Mouse (Mus musculus): ENCODE measurements around the gene Zfp568. TPM values are rescaled to one million over a fixed set of nuclear protein-coding genes. Genes with fewer than 3 reads are reported as not detected.

Gene Zfp568
- polyA plus RNA-seq, 1 experiment from 2014 or later, result 17.2 TPM

- H3K9me3 ChIP-seq, result no peaks in the 10 kb centered on the region
- H3K27me3 ChIP-seq (replicated peaks), result no peaks in the 10 kb centered on the region
- H3K4me3 ChIP-seq, result no peak overlapping the region
- no peaks in the 10 kb centered on the region for H3K4me1 ChIP-seq
- no peak overlapping the region for H3K27ac ChIP-seq (replicated peaks)
- no peak overlapping the region for H3K4me2 ChIP-seq
- H3K36me3 ChIP-seq, result peaks cover 97% of the 10 kb centered on the region
- no peak overlapping the region for H3K9ac ChIP-seq
- no peak for ATAC-seq (ENCODE audit: extremely low read depth, insufficient number of reproducible peaks, low FRiP score, low TSS enrichment)
- 92% methylated on average over 9 of the region's 9 CpGs for WGBS
Observed at GRCm38 (mm10) chr7:30023324-30023723, 39.6 kb downstream of the Zfp568 start.

GRCm38 (mm10) chr7:30023800-30024199, 40.0 kb downstream of the Zfp568 start:
- 54% methylated on average over 8 of the region's 8 CpGs for WGBS
- no peak overlapping the region for H3K27ac ChIP-seq (replicated peaks)
- H3K36me3 ChIP-seq, result peaks cover 97% of the 10 kb centered on the region
- H3K9ac ChIP-seq, result no peak overlapping the region
- no peaks in the 10 kb centered on the region for H3K4me1 ChIP-seq
- no peak for ATAC-seq (ENCODE audit: extremely low read depth, insufficient number of reproducible peaks, low FRiP score, low TSS enrichment)
- no peak overlapping the region for H3K4me2 ChIP-seq
- H3K27me3 ChIP-seq (replicated peaks), result no peaks in the 10 kb centered on the region
- H3K4me3 ChIP-seq, result no peak overlapping the region
- H3K9me3 ChIP-seq, result no peaks in the 10 kb centered on the region

- H3K4me3 ChIP-seq, result no peak overlapping the region
Observed at GRCm38 (mm10) chr7:30025358-30025757, 41.6 kb downstream of the Zfp568 start.

DNA sequence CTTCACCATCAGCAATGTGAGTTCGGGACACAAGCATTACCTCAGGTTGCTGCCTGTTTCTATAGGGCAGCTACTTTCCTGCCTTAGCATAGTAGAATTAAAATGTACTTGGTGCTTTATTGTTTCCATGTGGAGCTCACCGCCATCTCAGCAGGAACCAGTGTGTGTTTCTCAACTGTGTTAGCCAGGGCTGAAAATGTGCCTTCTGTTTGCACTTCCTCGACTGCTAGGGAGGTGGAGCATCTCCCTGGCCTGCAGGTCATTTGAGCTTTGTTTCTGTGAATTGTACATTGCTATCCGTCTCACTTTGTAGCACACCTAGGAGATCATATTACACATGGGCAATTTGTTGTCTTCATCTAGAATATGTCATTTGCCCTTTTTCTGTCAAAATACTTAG, 43.6 kb downstream of the Zfp568 start:
- no peak overlapping the region for H3K27ac ChIP-seq (replicated peaks)
- H3K9ac ChIP-seq, result no peak overlapping the region
- H3K4me3 ChIP-seq, result no peak overlapping the region
- peaks cover 62% of the 10 kb centered on the region for H3K36me3 ChIP-seq
- ATAC-seq (ENCODE audit: extremely low read depth, insufficient number of reproducible peaks, low FRiP score, low TSS enrichment), result no peak
- no peak overlapping the region for H3K4me2 ChIP-seq
- no peaks in the 10 kb centered on the region for H3K27me3 ChIP-seq (replicated peaks)
- H3K4me1 ChIP-seq, result no peaks in the 10 kb centered on the region
- WGBS, result 79% methylated on average over 4 of the region's 4 CpGs
- H3K9me3 ChIP-seq, result no peaks in the 10 kb centered on the region

More at GRCm38 (mm10) chr7:30025358-30025757, 41.6 kb downstream of the Zfp568 start:
- no peaks in the 10 kb centered on the region for H3K27me3 ChIP-seq (replicated peaks)
- no peaks in the 10 kb centered on the region for H3K4me1 ChIP-seq
- no peak overlapping the region for H3K4me2 ChIP-seq
- no peak for ATAC-seq (ENCODE audit: extremely low read depth, insufficient number of reproducible peaks, low FRiP score, low TSS enrichment)
- 73% methylated on average over 5 of the region's 5 CpGs for WGBS
- H3K27ac ChIP-seq (replicated peaks), result no peak overlapping the region
- peaks cover 82% of the 10 kb centered on the region for H3K36me3 ChIP-seq
- H3K9ac ChIP-seq, result no peak overlapping the region
- H3K9me3 ChIP-seq, result no peaks in the 10 kb centered on the region

GRCm38 (mm10) chr7:30028572-30028971, 44.8 kb downstream of the Zfp568 start:
- no peak for ATAC-seq (ENCODE audit: extremely low read depth, insufficient number of reproducible peaks, low FRiP score, low TSS enrichment)
- H3K27me3 ChIP-seq (replicated peaks), result no peaks in the 10 kb centered on the region
- no peaks in the 10 kb centered on the region for H3K9me3 ChIP-seq
- H3K36me3 ChIP-seq, result peaks cover 50% of the 10 kb centered on the region
- no peak overlapping the region for H3K4me2 ChIP-seq
- no peak overlapping the region for H3K27ac ChIP-seq (replicated peaks)
- no peak overlapping the region for H3K9ac ChIP-seq
- 86% methylated on average over 3 of the region's 3 CpGs for WGBS
- no peaks in the 10 kb centered on the region for H3K4me1 ChIP-seq
- H3K4me3 ChIP-seq, result no peak overlapping the region

- Histone ChIP-seq H3K36me3 (peaks cover 30% of the 10 kb centered on the region), H3K9me3 (no peaks in the 10 kb centered on the region), H3K4me3 (no peak overlapping the region), H3K4me1 (no peaks in the 10 kb centered on the region), H3K9ac (no peak overlapping the region), H3K27ac (replicated peaks) (no peak overlapping the region), H3K27me3 (replicated peaks) (no peaks in the 10 kb centered on the region), H3K4me2 (no peak overlapping the region)
- WGBS, result 40% methylated on average over 6 of the region's 6 CpGs
- no peak; the same call in 1 of the 2 replicates for ATAC-seq (ENCODE audit: extremely low read depth, insufficient number of reproducible peaks, low FRiP score, low TSS enrichment)
Observed at GRCm38 (mm10) chr7:30030677-30031076, 46.9 kb downstream of the Zfp568 start.

DNA sequence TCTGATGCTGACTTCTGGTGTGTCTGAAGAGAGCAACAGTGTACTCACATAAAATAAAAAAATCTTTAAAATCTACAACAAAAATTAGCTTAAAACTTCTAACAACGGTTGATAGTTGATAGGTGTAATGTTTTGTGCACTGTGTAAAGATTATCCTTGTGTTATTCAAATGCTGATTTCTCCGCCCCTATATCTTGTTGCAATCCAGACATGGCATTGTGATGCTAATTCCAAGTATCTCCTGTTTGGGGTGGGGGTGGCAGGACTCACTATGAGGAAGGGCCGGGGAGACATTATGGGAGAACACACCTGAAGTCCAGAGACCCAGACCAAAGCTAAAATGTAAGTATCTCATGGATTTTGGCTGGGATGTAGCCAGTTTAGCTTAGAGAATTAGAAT, 47.6 kb downstream of the Zfp568 start:
- Histone ChIP-seq H3K4me2 (no peak overlapping the region), H3K27me3 (replicated peaks) (no peaks in the 10 kb centered on the region), H3K4me1 (no peaks in the 10 kb centered on the region), H3K4me3 (no peak overlapping the region), H3K27ac (replicated peaks) (no peak overlapping the region), H3K9me3 (no peaks in the 10 kb centered on the region), H3K36me3 (peaks cover 26% of the 10 kb centered on the region), H3K9ac (no peak overlapping the region)
- WGBS, result 82% methylated on average over 3 of the region's 3 CpGs
- no peak for ATAC-seq (ENCODE audit: extremely low read depth, insufficient number of reproducible peaks, low FRiP score, low TSS enrichment)

- Histone ChIP-seq H3K27me3 (replicated peaks) (no peaks in the 10 kb centered on the region), H3K9me3 (no peaks in the 10 kb centered on the region), H3K27ac (replicated peaks) (no peak overlapping the region), H3K36me3 (peaks cover 27% of the 10 kb centered on the region), H3K9ac (no peak overlapping the region), H3K4me1 (no peaks in the 10 kb centered on the region), H3K4me3 (no peak overlapping the region), H3K4me2 (no peak overlapping the region)
- no peak for ATAC-seq (ENCODE audit: extremely low read depth, insufficient number of reproducible peaks, low FRiP score, low TSS enrichment)
- WGBS, result 87% methylated on average over 12 of the region's 12 CpGs
Observed at GRCm38 (mm10) chr7:30034331-30034730, 50.6 kb downstream of the Zfp568 start.

DNA sequence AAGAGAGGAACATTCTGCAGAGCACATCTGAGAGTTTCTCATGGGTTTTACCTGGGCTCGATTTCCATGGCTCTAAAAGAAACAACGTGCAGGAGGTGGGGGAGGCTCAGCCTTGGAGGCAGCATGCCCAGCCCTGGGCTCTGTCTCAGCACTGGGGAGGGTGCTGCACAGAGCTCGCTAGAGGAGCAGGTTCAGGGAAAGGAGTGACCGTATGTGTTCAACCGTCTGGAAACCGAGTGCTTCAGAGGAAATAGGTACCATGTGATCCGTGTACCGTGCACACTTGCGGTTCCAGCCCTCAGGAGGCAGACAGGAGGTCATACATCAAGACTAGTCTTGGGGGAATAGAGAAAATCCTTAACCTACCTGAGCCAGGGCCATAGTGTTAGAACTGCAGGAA, 60.6 kb downstream of the Zfp568 start:
- no peak overlapping the region for H3K9ac ChIP-seq

GRCm38 (mm10) chr7:30048126-30048525, 64.4 kb downstream of the Zfp568 start:
- no peak overlapping the region for H3K4me2 ChIP-seq
- H3K4me3 ChIP-seq, result no peak overlapping the region
- no peak overlapping the region for H3K9ac ChIP-seq
- 67% methylated on average over 4 of the region's 4 CpGs for WGBS
- no peak overlapping the region for H3K27ac ChIP-seq (replicated peaks)
- no peak for ATAC-seq (ENCODE audit: extremely low read depth, insufficient number of reproducible peaks, low FRiP score, low TSS enrichment)
- H3K4me1 ChIP-seq, result peaks cover 12% of the 10 kb centered on the region
- no peaks in the 10 kb centered on the region for H3K36me3 ChIP-seq
- H3K27me3 ChIP-seq (replicated peaks), result no peaks in the 10 kb centered on the region
- H3K9me3 ChIP-seq, result no peaks in the 10 kb centered on the region

More for the DNA sequence above, 60.6 kb downstream of the Zfp568 start:
- Histone ChIP-seq H3K9me3 (no peaks in the 10 kb centered on the region), H3K4me3 (no peak overlapping the region), H3K27ac (replicated peaks) (no peak overlapping the region), H3K27me3 (replicated peaks) (no peaks in the 10 kb centered on the region), H3K4me1 (no peaks in the 10 kb centered on the region), H3K4me2 (no peak overlapping the region), H3K36me3 (peaks cover 8% of the 10 kb centered on the region; the same call in 1 of the 2 replicates)
- ATAC-seq (ENCODE audit: extremely low read depth, insufficient number of reproducible peaks, low FRiP score, low TSS enrichment), result no peak
- 65% methylated on average over 9 of the region's 9 CpGs for WGBS

DNA sequence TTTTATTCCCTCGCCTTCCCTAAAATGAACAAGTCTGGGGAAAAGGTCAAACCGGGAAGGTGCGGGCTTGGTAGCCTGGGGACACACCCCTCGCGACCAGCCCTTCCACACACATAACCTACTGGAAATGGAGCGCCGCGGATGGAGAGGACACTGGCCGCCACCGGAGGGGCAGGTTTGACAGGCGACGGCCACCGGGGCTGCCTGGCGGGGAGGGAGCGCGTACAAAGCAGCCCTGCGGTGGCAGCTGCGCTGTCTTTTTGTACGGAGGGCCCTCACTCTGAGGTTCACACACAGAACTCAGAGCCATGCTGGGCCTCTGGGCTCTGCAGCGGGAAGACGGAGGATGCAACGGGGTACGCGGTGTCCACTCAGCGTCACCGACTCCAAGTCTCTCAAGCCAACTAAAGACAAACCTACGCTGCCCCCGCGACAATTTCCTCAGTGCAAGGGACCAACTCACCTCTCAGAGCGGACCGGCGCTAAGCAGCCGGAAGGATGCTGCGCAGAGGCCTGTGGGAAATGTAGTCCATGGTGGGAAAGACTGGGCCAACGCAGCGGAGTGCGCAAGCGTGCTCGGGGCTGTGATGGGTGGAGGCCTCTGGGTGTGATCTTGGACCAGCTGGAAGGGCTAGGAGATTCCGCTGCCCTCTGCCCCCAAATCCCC, 67.3 kb downstream of the Zfp568 start, which contains the start of gene Zfp14:
Gene Zfp14 (minus strand): TSS at position 499 of the 667 bp plus-strand sequence.
- peaks cover 18% of the 10 kb centered on the region for H3K4me1 ChIP-seq
- WGBS, result under 1% methylated on average over 40 of the region's 40 CpGs

DNA sequence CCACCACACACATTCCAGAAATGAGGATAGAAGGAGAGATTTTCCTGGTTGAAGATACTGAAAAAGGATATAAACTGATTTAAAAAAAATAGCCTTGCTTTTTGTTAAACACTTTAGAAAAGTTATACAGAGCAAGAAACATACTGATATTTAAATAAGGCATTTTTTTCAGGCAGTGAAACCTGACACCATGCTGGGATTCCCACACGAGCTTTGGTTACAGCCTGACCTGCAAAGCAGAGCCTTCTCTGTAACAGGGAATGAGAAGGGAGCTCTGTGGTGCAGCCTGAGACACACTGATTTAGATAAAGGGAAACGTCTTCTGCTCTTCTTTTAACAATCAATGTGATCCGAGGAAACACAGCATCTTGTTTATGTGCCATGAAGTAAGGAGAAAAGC, 69.8 kb downstream of the Zfp568 start:
- H3K9me3 ChIP-seq, result no peaks in the 10 kb centered on the region
- H3K27ac ChIP-seq (replicated peaks), result no peak overlapping the region
- H3K4me3 ChIP-seq, result no peak overlapping the region
- 4% methylated on average over 3 of the region's 3 CpGs for WGBS
- ATAC-seq (ENCODE audit: extremely low read depth, insufficient number of reproducible peaks, low FRiP score, low TSS enrichment), result no peak
- H3K9ac ChIP-seq, result peak overlapping the region; percentile 52; the same call in 1 of the 2 replicates
- no peak overlapping the region for H3K4me2 ChIP-seq
- peaks cover 18% of the 10 kb centered on the region for H3K4me1 ChIP-seq
- peaks cover 32% of the 10 kb centered on the region for H3K36me3 ChIP-seq
- no peaks in the 10 kb centered on the region for H3K27me3 ChIP-seq (replicated peaks)

More for the DNA sequence above, 67.3 kb downstream of the Zfp568 start, which contains the start of gene Zfp14:
- Histone ChIP-seq H3K27ac (replicated peaks) (peak within 1 kb of the TSS; percentile 83), H3K4me3 (peak within 1 kb of the TSS; percentile 81), H3K9me3 (no peaks in the 10 kb centered on the region), H3K9ac (peak within 1 kb of the TSS; percentile 85), H3K27me3 (replicated peaks) (no peaks in the 10 kb centered on the region), H3K4me2 (peak within 1 kb of the TSS; percentile 91), H3K36me3 (peaks cover 9% of the 10 kb centered on the region)
- ATAC-seq (ENCODE audit: extremely low read depth, insufficient number of reproducible peaks, low FRiP score, low TSS enrichment), result peak; percentile 88

Measured in heart, embryonic 13.5 days (tissue).